Mouse (Mus musculus) brain, adult 2 months (tissue): ENCODE data around the gene Ptprh.

Experiments
- DNase-seq: peaks from one replicate; pipeline ENCODE4 v3.0.0; 2011; ENCODE audit warnings: low read depth, low spot score

Gene Ptprh

DNA sequence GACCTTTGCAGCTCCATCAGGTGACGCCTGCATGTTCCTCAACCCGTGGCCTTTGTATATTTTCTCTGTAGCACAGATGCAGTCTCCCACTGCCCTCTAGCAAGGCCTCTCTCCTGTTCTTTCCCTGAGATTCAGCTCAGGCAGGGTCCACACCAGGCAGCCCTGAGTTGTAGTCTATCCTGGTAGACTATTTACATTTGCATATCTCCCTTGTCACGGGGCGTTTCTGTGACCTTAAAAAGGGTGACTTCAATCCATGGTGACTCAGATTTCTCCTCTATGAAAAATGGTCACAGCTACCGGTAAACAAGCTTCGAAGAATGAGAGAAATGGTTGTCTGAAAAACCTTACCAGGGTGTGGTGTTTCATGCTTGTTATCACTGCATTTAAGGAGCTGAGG is at the start of gene Ptprh:
Gene Ptprh, minus strand, starts transcription at position 169 of the 400 bp plus-strand sequence.
- DNase-seq = no peak

DNA sequence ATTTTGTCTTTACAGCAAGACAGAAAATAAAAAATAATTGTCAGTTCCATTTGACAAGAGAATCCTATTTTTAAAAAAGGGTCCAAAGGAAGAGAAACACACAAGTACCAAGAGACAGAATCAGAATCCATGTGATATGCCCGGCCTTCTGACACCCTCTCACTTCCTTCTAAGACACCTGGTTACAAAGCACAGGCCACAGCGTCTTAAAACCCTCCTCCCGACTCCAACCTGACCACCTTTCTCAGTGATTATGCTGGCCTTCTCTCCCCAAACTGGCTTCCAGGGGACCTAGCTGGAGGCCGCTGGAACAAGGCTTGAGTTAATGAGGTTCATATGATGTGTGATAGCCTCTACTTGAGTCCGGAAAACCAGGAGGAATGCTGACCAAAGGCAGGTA is 49.5 kb upstream of the Ptprh start:
- DNase-seq = no peak

DNA sequence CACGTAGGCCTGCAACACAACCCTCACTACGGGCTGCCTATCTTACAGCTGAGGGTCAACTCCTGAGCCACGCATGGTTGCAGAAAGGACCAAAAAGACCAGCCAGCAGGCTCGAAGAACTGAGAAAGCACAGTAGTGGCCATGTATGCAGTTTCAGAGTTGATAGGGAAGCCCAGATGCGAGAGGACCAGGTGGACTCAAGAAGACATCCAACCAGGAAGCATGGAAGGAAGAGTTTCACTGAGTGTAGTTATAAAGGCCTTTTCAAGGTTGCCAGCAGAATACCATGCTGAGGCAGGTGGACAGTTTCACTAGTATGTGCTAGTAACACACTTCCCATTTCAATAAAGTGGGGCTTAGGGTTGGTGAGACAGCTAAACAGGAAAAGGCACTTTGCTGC is 48.9 kb upstream of the Ptprh start:
- DNase-seq = no peak

DNA sequence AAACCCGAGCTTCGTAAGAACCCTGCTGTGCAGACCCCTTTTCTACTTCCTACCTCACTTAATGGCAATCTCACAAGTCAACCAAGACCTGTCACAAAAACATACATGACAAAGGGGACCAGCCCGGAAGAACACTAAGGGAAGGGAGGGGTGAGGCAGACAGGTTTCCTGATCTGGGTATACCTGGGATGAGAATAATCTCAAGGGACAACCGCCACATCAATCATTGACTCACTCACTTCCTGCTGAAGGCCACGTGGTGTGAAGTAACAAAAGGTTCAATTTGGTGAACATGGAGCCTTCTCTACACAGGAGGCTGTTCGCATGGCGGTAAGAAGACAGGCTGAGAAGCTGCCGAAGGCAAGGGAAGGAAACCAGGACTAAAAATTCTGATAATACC is 47.7 kb upstream of the Ptprh start:
- DNase-seq = no peak

DNA sequence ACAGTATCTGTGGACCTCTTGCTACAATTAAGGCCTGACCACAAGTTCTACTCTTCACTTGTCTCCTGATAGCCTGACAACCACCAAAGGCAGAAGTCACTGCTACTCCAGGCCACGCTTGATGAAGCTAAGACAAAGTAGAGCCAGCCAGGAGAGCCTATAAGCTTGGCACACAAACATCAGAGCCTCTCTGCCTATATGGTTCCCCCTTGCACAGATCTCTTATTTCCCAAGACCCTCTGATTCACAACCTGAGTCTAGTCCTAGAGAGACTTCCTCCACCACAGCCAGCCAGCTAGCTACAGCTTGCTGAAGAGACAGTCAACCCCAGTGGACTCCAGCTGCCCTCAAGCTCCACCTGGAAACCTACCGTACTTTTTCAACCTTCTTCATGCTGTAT is 44.2 kb upstream of the Ptprh start:
- no peak for DNase-seq

DNA sequence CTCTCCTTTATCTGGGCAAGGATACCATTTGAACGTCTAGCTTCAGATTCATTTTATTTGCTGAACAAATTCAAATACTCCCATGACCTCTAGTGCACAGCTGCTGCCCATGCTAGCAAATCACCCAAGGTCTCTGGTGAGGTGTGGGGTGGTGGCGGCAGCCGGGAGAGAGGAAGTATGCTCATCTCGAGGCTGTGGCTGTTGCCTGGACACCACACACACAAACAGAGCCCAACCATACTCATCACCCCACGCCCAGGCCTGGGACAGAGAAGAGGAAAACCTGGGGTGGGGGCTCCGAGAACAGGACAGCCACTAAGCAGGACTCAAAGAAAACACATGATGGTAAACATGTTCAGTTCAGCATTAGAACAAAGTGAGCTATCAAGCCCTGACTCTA is 43.5 kb upstream of the Ptprh start:
- no peak for DNase-seq

DNA sequence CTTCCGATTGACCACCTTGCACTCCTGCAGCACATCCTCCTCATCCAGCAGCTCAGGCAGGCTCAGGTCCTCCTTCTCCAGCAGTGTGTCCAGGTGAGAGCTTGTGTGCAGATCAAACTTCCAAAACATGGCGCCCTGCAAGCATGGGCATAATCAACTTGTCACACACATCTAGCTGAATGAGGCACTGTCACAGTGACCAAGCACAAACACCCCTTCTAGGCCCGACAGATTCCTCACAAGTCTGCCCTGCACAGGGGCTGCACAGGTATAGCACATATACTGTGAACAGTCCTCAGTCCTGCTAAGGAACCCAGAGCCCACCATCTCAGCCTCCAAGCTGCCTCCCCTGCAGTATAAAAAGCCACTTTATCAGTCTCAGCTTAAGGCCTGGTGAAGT is 43.0 kb upstream of the Ptprh start:
- no peak for DNase-seq

DNA sequence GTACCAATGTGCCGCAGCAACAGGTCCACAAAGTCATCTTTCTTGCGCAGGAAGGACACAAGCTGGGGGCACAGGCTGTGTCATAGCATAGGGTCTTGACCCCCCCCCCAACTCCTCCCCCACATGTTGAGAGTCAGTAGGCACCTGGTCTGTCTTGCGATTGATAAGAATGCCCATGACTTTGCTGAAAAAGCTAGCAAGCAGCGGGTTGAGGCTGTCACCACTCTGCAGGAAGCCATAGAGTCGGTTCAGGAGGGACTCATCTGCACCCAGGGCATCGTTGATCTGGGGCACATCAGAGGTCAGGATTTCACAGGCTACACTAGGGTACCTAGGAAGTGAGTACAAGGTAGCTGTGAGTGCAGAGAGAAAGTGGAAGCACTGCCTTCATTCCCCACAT is 39.4 kb upstream of the Ptprh start:
- no peak for DNase-seq

DNA sequence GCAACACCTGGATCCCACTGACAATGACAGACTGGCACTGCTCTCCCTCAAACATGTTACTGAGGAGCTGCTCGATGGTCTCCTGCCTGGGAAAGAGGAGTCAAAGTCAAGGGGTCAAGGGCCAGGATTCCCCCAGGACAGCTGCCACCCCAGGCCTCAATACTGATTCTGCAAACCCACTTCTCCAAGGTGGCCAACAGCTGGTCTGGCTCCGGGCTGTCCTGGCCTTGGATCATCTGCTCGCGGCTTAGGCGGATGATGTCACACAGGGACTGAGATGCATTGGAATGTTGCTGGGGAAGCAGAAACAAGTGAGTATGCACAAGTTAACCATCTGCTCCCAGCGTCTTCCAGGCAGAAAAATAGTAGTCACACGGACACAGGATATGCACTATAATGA is 38.1 kb upstream of the Ptprh start:
- no peak for DNase-seq

DNA sequence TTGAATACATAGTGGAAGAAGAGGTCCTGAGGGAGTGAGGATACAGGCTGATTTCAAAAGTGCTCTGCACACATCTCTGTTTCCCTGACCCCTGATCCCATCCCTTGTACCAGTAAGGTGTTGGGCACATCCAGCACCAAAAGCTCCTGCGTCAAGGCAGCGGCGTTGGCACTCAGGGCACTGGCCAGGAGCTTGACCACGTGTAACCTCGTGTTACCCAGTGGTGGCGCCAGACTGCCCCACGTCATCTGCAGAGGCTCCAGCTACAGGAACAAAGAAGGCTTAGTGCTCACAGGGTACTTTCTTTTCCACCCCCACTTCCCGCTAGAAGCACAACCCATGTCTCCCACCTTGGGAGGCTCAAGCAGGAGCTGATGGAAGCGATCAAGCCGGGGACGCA is 37.3 kb upstream of the Ptprh start:
- DNase-seq = peak; percentile 77

DNA sequence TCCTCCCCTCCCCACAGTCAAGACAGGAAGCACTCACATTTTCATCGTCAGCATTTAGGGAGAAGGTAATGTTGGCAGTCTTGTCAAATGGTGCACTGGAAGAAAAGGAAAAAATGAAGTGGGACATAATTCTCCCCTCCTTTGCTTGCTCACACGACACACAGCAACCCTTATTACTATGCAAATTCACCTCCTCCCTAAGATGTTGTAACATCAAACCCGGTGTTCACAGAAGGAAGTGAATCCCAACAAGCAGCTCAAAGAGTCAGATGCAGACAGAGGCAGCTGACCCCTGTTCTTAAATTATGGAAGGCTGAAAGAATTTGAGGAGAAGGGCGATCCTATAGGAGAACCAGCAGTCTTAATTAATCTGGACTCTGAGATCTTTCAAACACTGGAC is 32.3 kb upstream of the Ptprh start:
- DNase-seq = no peak

DNA sequence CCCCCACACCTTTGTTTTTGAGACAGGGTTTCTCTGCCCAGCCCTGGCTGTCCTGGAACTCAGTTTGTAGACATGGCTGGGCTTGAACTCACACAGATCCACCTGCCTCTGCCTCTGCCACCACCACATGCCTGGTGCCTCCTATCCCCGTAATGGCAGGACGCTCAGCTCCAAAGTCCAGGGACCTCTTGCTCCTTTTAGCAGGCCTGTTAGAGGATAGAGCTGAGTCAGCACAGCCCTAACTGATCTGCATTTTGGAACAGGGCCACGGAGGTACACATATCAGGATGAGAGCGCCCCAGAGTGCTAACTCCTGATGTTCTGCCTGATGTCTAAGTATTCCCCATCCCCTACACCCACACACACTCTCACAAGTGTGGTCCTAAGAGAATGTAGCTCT is 27.2 kb upstream of the Ptprh start, which contains the start of gene Tmem86b:
Gene Tmem86b, minus strand, starts transcription at position 392 of the 400 bp plus-strand sequence.
- no peak for DNase-seq

DNA sequence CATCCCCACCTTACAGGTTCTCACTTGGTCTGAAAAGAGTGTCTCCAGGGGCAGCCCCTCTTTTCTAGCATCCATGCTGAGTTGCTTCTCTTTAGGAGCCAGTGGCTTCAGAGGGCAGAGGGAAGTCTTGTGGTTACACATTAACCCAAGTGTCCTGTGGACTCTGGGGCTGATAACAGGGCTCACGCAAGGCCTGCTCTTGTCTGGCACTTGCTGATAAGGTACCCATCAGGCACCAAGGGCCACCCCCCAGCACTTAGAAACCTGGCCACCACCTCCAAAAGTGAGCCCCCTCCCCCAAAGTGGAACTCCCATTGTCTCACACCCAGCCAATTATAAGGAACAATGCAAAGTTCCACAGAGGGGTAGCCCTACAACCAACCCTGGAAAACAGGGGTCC is 26.4 kb upstream of the Ptprh start:
- DNase-seq = no peak

DNA sequence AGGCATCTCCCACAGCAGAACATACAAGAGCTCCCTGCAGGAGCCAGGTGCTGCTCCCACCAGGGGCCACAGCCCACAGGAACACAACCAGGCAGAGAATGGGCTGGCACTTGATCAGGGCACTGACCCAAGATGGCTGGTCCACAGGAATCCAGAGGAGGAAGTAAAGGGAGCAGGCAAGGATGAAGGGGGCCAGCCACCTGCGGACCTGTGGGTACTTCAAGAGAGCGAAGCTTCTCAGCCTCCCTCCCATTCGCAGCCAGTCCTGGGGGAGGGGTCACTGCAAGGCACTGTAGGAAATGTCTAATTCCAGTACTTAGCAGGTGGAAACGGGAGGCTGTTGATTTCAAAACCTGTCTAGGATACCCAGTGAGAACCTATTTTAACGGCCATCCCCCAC is 25.7 kb upstream of the Ptprh start:
- DNase-seq = no peak

DNA sequence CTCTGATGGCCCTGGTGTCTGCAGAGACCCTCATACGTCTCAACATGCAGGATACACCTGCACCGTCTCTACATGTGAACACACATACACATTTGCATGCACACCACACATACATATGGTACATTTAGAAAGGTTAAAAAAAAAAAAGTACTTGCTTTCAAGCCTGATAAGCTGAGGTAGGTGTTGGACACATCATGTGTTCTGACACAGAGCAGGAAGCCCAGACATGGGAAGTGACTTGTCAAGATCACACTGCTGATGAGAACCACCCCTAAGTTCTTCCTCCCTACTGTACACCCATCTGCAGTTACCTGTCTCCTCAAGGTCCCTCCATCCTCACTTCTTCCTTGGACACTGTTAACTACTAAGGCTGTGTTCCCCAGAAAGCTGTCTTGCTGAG is 22.1 kb upstream of the Ptprh start:
- no peak for DNase-seq

DNA sequence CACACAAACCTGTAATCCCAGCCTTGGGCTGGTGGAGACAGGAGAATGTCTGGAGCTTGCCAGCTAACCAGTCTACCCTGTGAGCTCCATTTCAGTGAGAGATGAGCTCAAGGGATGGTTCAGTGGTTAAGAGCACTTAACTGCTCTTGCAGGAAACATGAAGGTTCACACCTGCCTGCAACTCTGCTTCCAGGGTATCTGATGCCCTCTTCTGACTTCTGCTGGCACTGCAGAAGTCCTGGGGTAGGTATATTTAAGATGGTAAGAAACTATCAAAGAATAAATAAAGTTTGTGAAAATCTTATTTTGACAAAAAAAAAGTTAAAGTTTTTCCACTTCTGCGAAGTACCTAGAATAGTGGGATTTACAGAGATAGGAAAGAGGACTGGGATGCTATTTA is 20.5 kb upstream of the Ptprh start:
- peak; percentile 48 for DNase-seq

DNA sequence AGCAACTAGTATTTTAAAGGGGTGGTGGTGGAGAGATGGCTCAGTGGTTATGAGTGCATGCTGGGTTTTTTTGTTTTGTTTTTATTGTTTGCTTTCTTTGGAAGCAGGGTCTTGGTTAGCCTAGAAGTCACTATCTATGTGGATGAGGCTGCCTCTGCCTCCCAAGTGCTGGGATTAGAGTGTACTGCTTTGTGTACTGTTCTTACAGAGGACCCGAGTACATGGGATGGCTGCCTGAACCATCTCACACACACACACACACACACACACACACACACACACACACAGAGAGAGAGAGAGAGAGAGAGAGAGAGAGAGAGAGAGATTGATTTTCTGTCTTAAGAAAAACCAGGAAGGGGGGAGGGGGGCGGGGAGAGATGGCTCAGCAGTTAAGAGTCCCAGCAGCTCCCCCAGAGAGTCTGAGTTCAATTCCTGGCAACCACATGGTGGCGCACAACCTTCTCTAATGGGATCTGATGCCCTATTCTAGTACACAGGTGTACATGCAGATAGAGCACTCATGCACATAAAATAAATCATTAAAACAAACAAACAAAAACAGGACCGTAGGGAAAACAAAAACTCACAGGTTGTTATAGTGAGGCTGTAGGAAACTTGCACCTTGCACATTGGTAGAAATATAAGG is 19.8 kb upstream of the Ptprh start:
- DNase-seq = peak; percentile 82

DNA sequence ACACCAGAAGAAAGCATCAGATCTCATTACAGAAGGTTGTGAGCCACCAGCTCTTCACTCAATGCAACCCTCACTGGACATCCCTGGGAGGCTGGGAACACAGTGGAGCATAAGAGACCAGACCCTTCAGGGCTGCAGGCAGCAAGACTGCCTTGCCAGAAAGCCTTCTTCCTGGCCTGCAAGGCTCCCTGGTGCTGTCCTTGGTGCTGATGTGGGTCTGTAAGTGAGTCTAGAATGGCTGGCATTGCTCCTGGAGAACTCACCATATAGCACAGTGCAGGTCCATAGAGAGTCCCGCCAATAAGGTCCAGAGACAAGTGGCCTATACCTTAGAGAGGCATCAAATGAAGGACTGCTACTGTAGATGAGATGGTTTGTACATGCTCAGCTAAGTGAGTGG is 16.1 kb upstream of the Ptprh start:
- DNase-seq = no peak

DNA sequence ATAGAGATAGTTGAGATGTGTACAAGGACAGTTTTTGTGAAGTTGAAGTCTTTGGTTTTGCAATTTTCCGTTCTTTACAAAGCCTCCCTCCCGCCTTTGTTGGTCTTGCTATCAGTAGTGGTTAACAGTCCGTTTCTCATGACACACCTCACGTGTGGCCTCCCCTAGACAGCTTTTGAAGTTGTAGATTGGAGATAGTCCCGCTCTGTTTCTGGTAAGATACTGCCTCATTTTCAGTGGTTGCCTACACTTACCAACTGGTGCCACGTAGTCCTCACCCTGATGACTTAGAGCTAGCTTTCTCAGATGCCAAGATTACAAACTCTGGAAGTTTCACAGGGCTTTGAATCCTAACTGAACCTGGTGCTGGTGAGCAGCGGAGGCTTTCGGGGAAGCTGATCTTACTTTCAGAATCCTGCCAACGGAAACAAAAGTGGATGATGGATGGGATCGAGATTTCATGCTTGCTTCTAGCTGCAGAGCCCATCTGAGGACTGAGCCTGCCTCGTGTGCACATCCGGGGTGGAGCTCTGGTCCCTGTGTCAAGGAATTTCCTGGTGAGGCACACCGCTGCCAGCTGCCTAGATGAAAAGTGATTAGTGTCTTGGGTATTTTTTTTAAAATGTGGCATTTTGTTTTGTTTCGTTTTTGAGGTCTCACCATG is 10.0 kb upstream of the Ptprh start:
- DNase-seq = no peak

DNA sequence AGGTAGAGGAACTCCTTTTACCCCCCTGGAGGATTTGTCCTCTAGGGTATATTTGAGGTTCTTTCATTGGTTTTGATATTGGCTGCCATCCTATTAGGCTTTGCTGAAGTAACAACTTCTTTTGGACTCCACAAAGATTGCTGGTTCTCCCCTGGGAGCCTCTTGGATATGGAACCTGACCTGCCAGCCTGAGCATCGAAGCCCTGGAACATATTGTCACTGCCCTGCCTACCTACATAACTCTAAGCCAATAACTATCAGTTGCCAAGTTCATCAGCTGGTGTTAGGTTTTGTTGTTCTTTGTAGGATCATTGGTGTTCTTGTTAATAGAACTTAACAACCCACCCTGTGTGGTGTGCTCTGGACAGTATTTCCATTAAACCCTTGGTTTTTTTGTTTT is 9.1 kb upstream of the Ptprh start:
- DNase-seq = peak; percentile 59

DNA sequence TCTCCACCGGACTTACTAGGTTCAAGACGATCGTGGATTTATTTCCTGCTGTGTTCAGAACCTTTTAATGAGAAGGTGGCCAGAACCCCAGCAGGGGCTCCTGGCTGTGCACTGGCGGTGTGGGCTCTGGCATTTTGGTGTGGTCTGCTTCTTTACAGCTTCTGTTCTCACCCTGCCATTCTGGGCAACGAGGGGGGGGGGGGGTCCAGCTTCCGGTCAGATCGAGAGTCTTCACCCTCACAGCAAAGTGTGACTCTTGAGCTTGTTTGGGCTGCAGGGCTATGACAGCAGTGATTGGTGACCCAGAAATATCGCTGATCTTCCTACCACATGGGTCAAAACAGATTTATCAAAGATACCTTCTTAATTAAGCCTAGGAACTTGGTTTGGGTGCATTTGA is 8.5 kb upstream of the Ptprh start:
- DNase-seq = no peak

DNA sequence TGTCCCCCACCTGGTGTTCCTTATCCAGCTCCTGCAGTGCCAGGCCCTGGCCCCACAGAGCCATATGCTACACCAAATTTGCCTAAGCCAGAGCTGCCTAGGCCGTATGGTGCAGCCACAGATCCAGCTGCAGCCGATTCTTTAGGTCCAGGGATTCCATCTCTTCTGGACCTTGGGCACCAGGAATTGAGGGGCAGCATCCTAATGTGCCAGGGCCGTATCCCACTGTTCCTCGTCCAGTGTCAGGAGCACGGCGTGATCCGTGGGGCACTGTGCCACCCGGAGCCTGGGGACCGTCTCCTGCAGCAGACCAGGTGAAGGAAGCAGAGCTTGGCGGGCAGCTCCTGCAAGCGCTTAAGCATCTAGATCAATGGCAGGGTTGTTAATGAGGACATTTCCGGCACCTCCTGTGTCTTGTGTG is 8.1 kb upstream of the Ptprh start:
- DNase-seq = peak; percentile 90

DNA sequence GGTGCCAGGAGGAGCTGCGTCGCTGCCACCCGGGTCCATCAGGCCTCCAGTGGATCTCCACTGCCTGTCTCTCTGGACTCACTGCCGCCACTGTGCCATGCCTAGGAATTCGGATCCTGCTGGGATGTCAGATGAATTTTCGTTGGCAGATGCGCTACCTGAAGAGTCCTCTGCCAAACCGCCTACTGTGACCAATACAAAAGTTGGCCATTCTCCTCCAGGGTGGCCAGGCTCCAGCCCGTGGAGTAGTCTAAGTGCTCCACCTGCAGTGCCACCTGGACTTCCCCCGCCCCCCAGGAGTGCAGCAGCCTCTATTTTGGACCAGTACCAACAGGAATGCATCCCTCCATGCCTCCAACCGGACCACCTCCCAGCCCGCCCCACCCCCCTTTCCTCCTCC is 7.7 kb upstream of the Ptprh start:
- DNase-seq = peak; percentile 89

DNA sequence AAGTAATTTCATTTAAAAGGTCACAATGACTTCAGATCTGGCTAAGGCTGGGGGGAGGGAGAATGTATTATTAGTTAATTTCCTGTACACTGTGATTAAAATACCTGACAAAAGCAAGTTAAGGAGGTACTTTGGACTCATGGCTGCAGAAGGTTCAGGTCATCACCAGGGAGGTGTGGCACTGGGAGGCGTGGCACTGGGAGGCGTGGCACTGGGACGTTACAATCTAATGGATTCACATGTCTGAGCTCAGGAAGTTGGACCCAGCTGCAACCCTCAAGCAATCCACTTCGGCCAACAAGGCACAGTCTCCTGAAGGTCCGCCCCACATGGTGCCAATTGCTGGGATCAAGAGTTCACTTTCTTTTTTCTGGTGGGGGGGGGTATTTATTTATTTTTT is 4.2 kb upstream of the Ptprh start:
- DNase-seq = no peak
